Mouse (Mus musculus) testis, adult 2 months (tissue): ENCODE data around the gene Erp44. TPM values are rescaled to one million over a fixed set of nuclear protein-coding genes. Genes with fewer than 3 reads are reported as not detected.

ENCODE experiments used
- H3K27ac ChIP-seq: fragments of 200-500 bp; 2 replicates; pipeline ENCODE4 v1.5.1; 2012; ENCODE audit warnings: low read depth, low read length; ENCODE audit not compliant: control insufficient read depth, insufficient read depth
- H3K27me3 ChIP-seq: fragments of 200-500 bp; 2 replicates; pipeline ENCODE4 v1.6.1; 2012; ENCODE audit warnings: mild to moderate bottlenecking, low read length, moderate library complexity; ENCODE audit not compliant: control insufficient read depth, insufficient read depth
- H3K36me3 ChIP-seq: fragments of 200-500 bp; 2 replicates; pipeline ENCODE4 v1.6.1; 2012; ENCODE audit warnings: mild to moderate bottlenecking, low read length; ENCODE audit not compliant: control insufficient read depth, insufficient read depth
- H3K4me1 ChIP-seq: fragments of 200-500 bp; 2 replicates; pipeline ENCODE4 v1.6.1; 2012; ENCODE audit warnings: low read length; ENCODE audit not compliant: control insufficient read depth, insufficient read depth
- H3K4me3 ChIP-seq: fragments of 200-500 bp; 2 replicates; pipeline ENCODE4 v1.5.1; 2012; ENCODE audit warnings: low read depth, mild to moderate bottlenecking, low read length, moderate library complexity, mixed read lengths; ENCODE audit not compliant: control insufficient read depth
- CTCF ChIP-seq: fragments of 200-500 bp; IDR thresholded peaks from 2 replicates; pipeline ENCODE4 v1.5.1; 2012; ENCODE audit warnings: low read depth, mild to moderate bottlenecking, inconsistent platforms, low read length, moderate library complexity; ENCODE audit not compliant: control insufficient read depth, insufficient read depth, insufficient replicate concordance
- POLR2A ChIP-seq: fragments of 200-500 bp; IDR thresholded peaks from 2 replicates; pipeline ENCODE4 v1.6.1; 2012; ENCODE audit warnings: low read depth, mild to moderate bottlenecking, inconsistent platforms, low read length, moderate library complexity; ENCODE audit not compliant: control insufficient read depth
- polyA plus RNA-seq: library from polyadenylated mRNA; depleted of rRNA; stranded (reverse); fragments of >200 nt; gene quantifications from 2 replicates; pipeline ENCODE4 v1.2.3, GENCODE M21; 2012; rRNA removed

The Erp44 gene
- 14.8 and 15.3 TPM in 2 replicates for polyA plus RNA-seq

DNA sequence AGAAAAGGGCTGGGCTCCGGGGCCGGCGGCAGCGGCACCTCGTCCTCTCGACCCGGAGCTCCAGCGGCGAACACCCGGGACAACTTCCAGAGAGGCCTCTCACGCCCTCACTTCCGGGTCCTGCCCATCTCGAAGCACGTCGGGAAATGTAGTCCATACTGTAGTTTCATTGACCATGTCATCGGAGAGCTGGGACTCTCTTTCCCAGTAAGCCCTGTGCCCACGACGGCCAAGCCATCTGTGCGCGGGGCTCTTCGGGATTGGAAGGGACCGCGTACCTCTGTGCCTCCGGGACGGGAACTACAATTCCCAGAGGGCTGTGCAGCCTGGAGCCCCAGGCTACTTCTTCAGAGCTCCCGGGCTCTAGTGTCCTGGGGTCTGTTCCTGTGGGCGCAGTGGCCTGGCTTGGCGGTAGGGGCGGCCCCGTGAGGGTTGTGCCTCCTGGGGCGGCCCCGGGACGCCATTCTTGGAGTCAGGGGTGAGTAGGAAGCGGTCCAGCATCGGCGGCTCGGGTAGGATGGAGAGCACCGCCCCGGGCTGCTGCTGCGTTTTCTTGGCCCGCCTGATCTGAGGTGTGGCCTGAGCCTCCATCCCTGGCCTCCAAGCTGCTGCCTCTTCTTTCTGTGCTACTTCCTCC is at the start of gene Erp44, which contains the start of gene Invs:
Gene Erp44 (minus strand): TSS at position 61 of the 637 bp plus-strand sequence.
Gene Invs (plus strand): TSS at position 263 of the 637 bp plus-strand sequence.
- TF ChIP-seq POLR2A (peak; percentile 69), CTCF (no peak)
- no peaks in the 10 kb centered on the region for H3K36me3 ChIP-seq
- peak within 1 kb of the TSS; percentile 88 for H3K27ac ChIP-seq
- peak within 1 kb of the TSS; percentile 98 for H3K4me3 ChIP-seq
- peaks cover 2% of the 10 kb centered on the region; the same call in 1 of the 2 replicates for H3K4me1 ChIP-seq
- no peaks in the 10 kb centered on the region for H3K27me3 ChIP-seq

DNA sequence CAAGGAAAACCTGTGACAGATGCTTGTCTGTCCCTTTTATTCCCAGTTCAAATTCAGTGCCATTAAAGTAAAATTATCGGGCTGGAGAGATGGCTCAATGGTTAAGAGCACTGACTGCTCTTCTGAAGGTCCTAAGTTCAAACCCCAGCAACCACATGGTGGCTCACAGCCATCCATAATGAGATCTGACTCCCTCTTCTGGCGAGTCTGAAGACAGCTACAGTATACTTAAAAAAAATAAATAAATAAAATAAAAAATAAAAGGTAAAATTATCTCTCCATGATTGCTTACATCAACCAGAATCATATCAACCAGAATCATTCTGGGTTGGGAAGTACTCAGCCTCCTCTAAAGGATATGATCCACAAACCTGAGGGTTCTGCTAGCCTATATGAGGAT is 48.7 kb upstream of the Erp44 start:
- no peak for TF ChIP-seq POLR2A
- no peak for TF ChIP-seq CTCF
- H3K4me3 ChIP-seq, result no peak overlapping the region
- peaks cover 2% of the 10 kb centered on the region for H3K4me1 ChIP-seq
- no peaks in the 10 kb centered on the region for H3K36me3 ChIP-seq
- no peak overlapping the region for H3K27ac ChIP-seq
- H3K27me3 ChIP-seq, result no peaks in the 10 kb centered on the region

DNA sequence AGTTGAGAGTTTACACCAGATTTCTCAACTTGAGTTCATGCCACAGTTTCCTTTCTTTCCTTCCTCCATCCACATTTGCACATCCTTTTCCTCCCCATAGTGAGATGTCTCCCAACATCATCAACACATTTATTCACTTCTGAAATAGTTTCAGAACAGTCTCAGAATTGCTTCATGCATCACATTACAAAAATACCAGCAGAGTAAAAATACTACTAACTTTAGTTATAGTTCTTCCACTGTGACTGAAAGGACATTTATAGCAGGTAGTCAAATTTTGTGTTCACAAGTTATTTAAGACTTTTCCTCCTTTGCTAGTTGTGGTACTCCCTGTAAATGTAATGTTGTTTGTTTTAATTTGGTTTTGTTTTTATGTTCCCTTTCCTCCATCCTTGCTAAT is 47.8 kb upstream of the Erp44 start:
- no peak overlapping the region for H3K27ac ChIP-seq
- no peaks in the 10 kb centered on the region for H3K27me3 ChIP-seq
- TF ChIP-seq CTCF (no peak), POLR2A (no peak)
- H3K4me3 ChIP-seq, result no peak overlapping the region
- no peaks in the 10 kb centered on the region for H3K4me1 ChIP-seq
- no peaks in the 10 kb centered on the region for H3K36me3 ChIP-seq

DNA sequence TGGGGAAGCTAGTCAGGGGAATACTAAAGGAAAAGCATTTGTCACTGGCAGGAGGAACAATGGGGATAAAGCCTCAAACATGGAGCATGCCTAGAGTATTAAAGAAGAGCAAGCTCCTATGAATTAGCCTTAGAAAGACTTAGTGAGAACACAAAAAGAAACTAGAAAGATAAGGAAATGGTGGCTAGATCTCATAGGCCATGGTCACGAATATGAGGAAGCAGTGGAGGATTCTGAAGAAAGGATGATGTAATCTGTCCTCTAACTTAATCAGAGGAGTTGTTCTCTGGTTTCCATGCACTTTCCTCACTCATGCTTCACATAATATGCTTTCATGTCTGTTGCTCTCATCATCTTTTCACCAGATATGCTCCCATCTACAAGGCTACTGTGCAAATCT is 42.7 kb upstream of the Erp44 start:
- H3K27ac ChIP-seq, result no peak overlapping the region
- no peaks in the 10 kb centered on the region for H3K36me3 ChIP-seq
- TF ChIP-seq POLR2A (no peak), CTCF (no peak)
- no peaks in the 10 kb centered on the region for H3K27me3 ChIP-seq
- H3K4me3 ChIP-seq, result no peak overlapping the region
- no peaks in the 10 kb centered on the region for H3K4me1 ChIP-seq

DNA sequence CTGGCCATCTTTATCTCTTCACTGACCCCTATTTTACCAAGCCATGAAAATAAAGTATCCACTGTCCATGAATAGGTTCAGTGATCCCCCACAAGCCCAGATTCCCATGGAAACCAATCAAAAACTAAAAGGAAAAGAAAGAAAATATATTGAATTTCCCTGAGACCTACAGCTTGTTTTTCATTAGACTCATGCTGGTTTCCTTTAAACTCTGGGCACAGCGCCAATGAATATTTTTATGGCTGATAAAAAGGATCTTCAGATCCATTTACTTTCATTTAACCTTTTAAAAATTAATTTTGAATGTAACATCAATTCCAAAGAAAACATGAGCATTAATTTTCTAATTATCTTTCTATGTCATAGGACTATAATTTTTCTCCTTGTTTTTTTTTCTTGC is 41.9 kb upstream of the Erp44 start:
- TF ChIP-seq CTCF (no peak), POLR2A (no peak)
- H3K27ac ChIP-seq, result no peak overlapping the region
- H3K4me1 ChIP-seq, result no peaks in the 10 kb centered on the region
- H3K27me3 ChIP-seq, result no peaks in the 10 kb centered on the region
- no peaks in the 10 kb centered on the region for H3K36me3 ChIP-seq
- no peak overlapping the region for H3K4me3 ChIP-seq

DNA sequence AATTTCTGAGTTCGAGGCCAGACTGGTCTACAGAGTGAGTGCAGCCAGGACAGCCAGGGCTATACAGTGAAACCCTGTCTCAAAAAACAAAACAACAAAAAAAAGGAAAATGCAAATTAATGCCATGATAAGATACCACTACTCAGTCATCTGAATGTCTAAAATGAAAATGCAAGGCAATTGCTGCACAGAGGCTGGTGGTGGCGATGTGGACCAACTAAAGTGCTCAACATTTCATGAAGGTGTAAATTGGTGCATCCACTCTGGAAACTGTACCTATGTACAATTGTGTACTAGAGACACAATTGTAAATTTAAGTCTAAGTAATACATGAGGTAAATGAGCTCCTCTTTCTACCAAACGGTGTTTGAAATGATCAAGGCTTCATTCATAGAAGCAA is 36.7 kb upstream of the Erp44 start:
- Histone ChIP-seq H3K27ac (no peak overlapping the region), H3K4me1 (no peaks in the 10 kb centered on the region)
- TF ChIP-seq CTCF (no peak), POLR2A (no peak)

DNA sequence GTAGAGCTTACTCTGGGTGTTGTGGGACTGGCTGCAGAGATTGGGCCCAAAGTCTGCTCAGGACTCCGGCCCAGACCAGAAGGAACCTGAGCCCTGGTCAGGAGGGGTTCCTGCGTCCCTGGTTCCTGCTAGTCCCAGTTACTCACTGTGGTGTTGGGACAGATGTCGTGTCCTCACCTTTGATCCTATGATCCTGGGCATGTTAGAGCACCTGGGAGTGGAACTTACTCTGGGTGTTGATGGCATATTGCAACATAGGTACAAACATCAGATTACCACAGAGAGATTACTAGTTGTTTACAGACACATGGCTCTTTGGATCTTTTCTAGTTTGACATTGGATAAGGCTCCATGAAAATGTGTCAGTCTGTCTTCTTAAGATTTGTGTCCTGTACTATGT is 35.5 kb upstream of the Erp44 start:
- Histone ChIP-seq H3K4me3 (no peak overlapping the region), H3K4me1 (no peaks in the 10 kb centered on the region), H3K36me3 (no peaks in the 10 kb centered on the region), H3K27me3 (no peaks in the 10 kb centered on the region), H3K27ac (no peak overlapping the region)
- TF ChIP-seq POLR2A, result no peak
- TF ChIP-seq CTCF, result no peak

More for the DNA sequence above, 36.7 kb upstream of the Erp44 start:
- Histone ChIP-seq H3K36me3 (no peaks in the 10 kb centered on the region), H3K27me3 (no peaks in the 10 kb centered on the region), H3K4me3 (no peak overlapping the region)
